Mouse (Mus musculus) right cerebral cortex, adult 18-20 months (tissue): ENCODE data around the gene Epha3.

ENCODE experiments used
- DNase-seq: peaks from one replicate; pipeline ENCODE4 v3.0.0; 2022; ENCODE audit warnings: mixed read lengths

The Epha3 gene

DNA sequence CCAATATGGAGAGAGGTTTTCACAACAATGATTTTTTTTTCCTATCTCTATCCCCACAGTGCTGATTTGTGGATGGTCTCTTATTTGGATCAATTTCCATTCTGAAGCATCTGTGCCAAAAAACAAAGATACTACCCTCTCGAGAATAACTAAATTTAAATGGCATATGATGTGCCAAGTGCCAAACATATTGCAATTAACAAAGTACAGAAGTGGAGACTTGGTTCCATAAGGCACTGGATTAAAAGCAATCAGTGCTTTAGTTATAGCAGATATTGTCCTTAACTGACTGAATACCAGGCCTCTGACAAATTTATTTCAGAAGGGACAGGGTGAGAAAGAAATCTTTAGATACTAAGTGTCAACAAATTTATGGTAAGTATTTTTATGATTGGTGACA, 81.9 kb downstream of the Epha3 start:
- no peak for DNase-seq

DNA sequence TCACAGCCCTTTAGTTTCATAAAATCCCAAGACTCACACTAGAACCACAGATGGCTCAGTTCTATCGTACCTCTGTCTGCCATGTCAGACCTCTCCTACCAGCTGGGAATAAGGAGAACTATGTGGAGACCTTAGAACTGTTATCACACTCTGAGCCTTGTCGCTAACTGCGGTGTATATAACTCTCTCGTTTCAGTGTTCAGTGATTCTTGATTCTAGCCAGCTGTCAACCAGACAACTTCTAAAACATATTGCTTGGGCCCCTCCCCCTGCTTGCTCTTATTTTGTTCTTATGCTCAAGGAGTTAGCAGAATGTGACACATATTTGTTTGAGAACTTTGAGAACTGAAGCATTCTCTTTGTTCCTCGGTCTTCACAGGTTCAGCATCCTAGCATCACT, 83.8 kb downstream of the Epha3 start:
- DNase-seq: no peak

DNA sequence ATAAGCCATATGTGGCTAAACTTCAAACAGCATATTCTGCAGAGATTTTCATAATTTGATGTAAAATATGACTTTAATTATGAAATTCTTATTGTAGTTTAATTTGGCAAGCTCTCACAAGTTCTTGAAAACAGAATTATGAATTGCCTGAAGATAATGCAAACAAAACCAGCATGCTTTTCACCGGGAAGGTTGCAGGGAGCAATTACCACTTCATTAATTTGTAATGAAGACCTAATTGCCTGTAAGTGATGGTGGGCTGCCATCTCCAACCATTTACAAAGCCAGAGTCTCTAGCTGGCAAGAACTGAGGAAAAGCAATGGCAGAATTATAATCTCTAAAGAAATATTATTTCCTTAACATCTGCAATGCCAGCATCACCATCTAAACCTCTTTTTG, 86.2 kb downstream of the Epha3 start:
- DNase-seq: no peak

DNA sequence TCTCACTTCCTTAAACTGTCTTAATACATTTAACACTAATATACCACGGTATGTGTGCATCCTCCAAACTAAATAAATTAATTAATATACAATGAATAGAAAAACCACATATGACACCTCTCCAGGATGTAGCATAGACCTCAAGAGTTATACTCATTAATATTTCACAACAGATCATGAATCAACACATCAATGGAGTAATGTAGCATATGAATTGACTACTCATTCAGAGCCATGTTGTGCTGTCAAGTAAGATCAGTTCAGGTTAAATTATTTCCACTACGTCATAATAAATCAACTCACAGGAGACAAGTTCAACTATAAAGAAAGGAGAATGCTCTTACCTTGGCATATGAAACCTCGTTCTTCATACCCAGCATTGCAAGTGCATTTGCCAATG, 91.4 kb downstream of the Epha3 start:
- no peak for DNase-seq

DNA sequence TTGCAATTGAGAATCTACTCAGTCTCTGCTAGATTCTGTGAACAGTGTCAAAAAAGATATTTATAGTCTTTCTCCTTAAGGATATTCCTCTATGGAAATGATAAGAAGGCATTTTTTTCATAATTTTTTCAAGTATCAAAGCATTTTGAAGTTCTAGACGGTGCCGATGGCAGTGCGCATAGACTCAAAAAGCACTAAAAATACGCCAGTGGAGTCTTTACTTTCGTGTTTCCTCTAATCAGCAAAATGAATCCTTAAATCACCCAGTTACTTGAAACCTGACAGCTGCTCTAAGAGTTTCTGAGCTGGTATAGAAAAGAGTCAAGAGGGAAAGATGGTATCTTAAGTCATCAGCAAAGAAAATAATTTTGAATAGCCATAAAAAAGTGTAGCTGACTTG, 96.4 kb downstream of the Epha3 start:
- DNase-seq: no peak

DNA sequence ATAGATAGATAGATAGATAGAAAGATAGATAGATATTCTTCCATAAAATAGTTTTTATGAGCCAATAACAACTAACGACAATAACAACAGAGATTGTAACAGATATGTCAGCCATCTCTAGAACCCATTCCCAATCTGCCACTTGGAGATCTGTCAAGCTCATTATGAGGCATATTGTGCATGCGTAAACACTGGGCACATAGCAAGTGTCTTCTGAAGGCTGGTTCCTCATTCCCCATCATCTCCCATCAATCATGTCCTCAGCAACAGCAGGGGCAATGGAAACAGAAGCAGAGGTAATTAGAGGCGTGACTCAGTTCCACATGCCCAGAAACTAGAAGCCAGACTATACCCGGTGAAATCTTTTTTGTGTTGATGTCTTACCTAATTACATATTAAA, 102.8 kb downstream of the Epha3 start:
- DNase-seq: no peak

DNA sequence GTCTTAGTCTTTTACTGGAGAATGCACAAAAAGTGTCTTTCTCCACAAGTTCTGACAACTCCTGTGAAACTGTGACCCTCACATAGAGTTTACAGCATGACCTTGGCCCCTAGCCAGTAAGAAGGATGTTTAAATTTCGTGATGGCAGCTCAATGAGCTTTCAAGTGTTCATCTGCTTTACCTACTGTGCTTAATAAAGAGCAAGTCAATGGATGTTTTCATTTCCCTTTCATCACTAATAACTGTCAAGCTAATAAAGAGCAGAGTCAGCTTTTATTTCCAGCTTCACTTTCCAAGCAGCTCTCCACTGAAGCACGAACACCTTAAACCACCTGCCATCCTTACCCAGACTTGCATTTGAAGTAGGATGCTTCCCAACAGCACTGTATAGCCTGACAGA, 103.9 kb downstream of the Epha3 start:
- no peak for DNase-seq

DNA sequence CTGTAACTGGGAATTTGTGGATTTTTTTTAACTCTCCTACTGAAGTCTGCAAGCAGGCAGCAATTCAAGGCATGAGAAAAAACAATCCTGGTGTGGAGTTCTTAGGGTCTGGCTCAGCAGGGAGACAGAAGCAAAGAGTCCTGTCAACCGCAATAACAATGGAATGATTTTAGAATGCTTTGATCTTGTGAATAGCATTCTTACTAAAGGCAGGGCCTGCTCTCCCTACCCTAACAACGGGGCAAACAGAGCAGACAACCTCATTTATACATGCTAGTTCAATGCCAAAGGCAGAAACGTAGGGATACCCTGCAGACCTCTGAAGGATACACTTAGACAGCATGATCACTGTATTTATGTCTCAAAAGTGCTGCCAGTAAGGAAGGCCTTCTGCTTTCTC, 110.9 kb downstream of the Epha3 start:
- no peak for DNase-seq

DNA sequence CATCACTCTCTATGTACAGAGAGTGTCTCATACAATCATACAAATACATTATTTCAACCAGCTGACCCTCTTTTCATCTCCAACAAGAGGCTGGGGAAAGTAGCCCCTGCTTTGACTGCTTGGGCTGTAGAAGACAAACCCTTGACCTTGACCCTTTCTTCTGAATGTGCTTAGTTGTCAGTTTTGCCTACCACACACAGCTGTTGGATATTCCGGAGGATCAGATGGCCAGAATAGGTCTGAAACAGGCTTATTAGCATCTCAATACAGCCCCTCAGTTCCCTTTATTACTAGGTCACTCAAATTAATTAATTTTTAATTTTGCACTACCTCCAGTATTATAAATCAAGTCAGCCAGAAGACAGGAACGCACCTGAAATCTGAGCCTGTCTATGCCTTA, 116.2 kb downstream of the Epha3 start:
- no peak for DNase-seq

DNA sequence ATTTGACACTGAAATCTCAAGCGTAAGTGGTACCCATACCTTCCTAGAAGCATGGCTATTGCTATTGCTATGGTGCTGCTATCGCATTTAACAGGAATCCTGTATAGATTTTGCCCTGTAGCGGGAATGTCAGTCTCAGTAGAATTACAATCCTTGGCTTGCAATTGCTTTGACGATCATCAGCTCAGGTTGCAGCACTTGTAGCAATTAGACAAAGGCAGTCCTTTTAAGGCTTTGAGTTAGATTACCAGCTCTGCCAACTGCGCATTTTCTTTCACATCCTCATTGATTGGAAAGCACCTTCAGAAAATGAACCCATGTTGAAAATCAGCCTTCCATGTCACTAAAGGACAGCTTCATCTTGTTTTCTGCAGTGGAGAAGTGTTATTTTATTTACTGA, 118.5 kb downstream of the Epha3 start:
- no peak for DNase-seq

DNA sequence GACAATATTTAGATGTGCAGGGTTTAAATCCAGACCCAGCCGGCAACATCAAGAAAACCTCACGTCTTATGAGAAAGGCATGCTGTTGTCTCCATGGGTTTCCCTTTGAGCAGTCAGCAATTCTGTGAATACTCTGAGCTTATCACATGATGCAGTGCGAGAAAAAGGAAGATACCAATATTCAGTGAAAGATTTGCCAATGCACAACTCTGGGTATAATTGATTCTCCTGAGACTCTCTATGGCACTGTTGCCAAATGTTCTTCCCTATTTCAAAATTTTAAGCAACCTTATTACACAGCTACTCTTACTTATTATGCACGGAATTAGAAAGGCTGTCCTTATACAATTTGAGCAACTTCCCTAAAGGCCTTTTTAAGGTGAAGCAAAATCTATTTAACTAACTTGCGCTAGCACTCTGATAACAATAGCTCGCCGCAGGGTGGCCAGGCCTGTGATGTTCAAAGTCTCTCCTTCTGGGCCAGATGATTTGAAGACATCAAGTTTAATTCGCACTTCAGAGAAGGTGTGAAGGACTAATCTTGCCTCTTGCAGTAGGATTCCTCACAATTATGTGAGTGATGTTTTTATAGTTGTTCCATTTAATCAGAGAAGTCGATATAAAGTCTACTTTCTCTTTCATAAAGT, 120.6 kb downstream of the Epha3 start:
- no peak for DNase-seq

DNA sequence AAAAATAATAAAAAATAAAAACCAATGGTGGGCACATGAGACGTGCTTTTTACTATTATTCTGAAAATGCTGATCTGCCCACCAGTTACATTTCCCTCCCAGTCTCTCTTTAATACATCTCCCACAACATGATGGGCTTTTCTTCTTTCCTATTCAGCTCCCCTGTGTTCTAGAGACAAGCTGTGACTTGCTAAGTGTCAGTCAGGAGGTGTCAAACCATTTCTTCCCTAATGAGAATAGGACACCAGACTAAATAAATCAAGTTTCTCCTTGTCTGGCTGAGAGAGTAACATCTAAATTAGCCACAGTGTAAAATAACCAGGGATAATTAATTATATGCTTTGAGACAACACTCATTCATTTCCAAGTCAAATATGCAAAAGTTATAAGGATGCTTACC, 144.7 kb downstream of the Epha3 start:
- no peak for DNase-seq

DNA sequence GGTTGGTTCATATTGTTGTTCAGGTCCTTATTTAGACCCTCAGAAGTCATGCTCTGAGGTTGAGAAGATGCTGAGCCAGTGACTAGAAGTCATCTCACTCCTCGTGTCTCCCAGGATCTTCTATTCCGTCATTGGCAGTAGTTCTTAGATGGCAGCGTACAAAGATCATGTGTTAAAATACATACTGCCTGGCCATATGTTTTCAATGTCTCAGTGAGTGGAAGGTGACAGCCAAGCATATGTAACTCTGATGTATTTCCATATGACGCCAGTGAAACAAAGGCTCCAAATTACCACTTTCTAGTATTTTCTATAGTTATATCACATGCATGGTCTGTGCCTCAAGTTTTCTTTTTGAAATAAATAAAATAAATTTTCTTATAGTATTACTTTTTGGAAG, 146.7 kb downstream of the Epha3 start:
- no peak for DNase-seq

DNA sequence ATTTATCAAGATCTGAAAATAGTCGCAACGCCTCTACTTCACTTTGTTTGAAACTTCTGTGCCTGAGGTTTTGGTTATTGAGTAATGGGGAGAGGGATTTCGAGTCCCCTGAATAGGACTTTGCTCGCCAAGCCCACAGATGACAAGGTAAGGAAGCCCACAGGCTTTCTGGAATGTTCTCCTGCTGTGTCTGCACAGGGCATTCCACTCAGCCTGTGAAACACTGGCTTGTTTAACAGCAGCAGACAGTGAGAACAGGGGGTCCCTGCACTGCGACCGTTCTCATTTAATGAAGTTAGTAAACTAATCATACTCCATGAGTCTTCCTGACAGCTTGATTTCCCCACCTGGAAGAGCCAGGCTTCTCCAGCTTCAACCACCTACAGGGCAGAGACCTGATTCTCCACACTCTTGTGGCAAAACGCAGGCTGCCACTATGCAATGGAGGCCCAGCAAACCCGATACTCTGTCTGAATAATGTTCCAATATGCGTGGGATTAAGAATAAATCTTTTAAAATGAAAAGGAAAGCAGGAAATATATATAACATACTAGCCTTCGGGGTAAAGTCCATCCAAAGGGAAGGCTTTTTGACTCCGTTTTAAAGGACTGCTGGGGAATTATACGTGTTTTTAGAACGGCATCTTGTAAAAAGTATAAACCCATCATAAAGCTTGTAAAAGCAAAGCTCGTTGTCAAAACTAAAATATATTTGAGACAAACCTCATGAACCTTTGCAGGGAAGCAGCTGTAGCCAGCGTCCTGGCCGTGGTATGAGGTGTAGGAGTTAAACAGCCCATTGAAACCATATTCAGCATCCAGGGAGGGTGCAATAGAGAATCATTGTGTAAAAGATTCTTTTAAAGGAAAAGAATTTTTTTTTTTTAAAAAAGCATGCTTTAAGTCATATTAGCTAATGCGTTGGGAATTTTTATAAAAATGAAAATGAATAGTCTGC, 156.8 kb downstream of the Epha3 start:
- no peak for DNase-seq

DNA sequence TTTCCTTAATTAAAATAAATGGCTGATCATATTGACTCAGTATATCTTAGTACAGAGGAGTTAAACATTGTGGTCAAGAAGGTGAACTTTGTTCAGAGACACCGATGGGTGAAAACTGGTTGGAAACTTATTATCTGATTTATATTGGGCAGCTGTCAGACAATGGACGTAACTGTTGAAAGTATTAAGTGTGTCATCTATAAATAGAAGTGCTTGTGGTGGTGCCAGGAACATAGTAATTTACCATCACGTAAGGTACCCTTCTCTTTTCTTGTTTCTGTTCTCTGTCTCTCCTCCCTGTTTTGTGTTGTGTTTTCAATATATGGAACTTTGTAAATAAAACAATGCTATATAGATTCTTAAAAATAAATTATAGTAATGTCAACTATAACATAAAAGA, 174.6 kb downstream of the Epha3 start:
- DNase-seq: no peak

DNA sequence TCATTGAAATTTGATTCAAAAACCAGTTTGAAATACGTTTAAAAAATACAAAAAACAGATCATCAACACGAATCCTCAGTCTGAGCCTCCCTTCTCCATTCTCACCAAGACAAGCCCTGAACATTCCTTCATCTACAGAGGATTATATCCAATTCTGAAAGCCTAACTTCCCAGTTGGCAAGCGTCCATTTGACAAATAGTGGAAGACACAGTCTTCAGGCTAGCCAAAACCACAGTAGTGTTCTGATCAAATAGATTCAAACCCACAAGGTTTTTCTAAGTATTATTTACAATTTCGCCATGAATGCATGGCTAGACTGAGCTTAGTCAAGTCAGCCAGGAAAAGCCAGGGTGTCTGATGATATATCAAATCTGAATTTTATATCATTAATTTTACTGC, 179.8 kb downstream of the Epha3 start:
- no peak for DNase-seq

DNA sequence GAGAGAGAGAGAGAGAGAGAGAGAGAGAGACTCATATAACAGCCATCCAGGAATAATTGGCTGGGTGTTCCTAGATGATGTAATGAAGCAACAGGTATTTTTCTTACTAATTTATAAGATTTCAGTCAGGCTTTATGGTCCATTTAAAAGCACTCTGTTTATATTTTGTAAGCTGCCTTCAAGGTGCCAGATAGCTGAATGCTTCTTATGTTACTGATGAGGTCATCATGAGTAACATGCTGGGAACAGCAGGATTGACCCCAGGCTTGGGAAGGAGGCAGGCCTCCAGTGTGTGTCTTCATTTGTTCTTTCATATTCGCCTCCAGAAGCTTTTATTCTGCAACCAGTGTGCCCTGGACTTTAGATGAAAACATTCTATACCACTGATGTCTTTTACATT, 189.5 kb downstream of the Epha3 start:
- DNase-seq: no peak

DNA sequence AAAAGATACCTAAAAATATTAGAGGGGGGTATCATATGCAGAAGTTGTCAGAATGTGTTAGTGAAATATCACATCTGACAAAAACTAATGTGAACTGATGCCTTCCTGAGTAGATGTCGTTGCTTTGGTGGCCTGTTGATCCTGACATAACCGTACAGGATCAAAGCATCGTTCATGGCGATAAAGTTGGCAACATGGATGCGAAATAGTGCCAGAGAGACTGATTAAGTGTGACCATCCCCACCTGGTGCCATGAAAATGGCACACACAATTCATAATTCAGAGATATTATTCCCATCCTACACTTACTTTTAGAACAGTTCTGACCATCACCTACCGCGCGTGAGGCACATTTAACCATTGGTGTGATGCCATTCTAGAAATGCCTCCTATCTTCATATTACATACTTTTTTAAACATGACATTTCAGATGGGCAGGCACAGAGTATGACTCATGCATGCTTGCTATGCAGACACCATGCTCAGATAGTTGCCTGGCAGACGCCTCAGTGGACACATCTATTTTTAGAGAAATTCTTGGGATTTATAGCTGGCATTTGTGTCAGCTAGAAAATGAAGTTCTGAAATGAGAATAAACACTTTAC, 190.6 kb downstream of the Epha3 start:
- DNase-seq: peak; percentile 19

DNA sequence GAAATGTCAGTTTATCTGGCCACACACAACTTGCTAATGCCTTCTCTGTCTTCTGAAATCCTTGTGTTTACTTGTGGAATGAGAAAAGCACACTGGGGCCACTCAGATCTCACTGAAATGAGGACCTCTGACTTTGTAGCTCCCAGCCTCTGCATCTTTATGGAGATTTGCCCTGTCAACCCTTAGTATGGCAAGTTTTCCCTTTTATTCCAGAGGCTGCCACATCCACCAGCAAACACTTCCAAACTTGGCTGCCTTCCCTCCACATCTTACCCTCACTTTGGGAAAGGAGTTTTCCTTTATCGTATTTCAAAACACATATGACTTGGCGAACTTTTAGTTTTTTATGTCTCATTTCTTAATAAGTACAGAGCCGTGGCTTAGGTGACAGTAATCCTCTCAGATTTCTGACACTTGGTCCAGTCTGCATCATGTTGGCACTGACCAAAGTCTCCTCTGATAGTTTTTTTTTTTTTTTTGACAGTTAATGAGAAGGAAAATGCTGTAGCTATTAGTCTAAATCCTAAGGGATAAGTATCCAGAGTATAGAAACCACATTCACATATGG, 198.0 kb downstream of the Epha3 start:
- no peak for DNase-seq

DNA sequence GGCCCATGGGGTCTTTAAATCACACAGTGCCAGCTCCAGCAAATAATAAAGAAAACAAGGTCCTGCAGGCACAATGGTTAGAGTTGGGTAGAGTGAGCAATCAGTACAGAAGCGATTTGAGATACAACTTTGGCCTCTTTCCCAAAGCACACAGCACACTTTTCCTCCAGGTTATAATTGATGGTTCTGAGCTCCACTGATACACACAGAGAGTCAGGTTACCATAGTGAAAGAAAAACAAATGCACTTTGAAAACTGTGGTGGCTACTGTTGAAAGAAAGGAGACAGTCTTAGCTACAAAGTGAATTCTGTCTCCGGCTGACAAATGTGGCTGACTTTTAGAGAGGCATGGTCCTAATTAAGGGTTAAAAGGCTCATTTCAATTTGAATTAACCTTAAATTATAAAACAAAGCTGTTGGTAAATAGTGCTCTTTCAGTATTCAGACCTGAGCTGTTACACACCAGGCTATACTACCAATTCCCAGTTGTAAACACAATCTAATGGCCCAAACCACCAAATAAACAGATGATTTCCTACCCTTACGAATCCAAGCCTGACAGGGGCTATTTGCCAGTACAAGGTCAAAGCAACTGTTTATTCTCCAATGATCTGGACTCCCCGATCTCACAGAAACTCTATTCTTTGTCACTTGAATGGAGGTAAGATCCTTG, 205.5 kb downstream of the Epha3 start:
- DNase-seq: no peak

DNA sequence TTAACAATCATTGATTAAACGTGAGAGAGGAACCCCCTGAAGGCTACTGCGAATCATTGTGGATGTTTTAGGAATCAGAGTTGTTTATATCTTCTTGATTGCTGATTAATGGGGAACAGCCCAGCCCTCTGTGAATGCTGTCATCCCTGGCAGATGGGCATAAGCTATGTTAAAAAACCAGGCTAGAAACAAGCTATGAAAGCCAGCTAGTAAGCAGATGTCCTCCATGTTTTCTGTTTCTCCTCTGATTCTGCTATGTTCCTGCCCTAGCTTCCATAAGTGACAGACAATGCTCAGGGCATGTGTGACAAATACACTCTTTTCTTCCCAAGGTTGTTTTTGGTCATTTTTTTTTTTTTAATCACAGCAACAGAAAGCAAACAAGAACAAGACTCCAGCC, 206.2 kb downstream of the Epha3 start:
- DNase-seq: no peak

DNA sequence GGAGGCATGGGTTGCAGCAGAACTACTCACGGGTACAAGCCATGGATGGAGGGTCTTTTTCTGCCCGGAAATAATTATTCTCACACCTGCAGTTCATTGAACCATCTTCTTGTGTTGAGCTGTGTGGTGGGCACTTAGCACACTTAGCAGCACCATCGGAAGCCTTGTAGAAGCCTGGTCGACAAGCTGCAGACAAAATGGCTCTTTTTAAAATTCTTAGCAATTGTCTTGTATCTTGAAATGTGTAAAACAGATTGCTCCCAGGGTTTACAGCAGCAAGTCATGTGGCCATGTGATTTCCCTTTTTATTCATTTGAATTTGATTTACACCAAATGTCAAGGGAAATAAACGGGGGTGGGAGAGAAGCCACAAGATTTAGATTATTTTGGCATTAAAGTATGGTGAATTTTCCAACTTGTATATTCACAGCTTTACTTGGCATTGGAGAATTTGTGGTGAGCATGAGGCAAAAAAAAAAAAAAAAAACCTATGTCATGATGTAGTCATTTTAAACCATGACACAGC, 210.5 kb downstream of the Epha3 start:
- DNase-seq: no peak

DNA sequence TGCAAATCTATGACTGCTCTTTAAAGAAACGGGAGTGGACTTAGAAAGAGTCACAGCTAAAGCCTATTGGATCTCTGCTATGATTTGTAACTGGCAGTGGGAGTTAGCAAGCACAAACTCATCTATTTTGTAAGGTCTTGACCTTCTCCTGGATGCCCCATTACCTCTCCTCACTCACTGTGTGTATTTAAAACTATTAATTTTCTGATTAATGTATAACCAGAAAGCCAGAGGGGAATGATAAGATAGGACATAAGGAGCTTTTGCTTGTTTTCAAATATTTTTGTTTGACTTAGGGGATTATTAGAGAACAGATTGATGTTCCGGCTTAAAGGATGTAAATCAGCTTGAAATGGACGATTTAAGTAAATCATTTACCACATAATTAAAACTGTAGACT, 213.2 kb downstream of the Epha3 start:
- DNase-seq: no peak
